Mouse (Mus musculus) central nervous system, embryonic 11.5 days (tissue): ENCODE measurements around the gene Tnfrsf22. TPM values are rescaled to one million over a fixed set of nuclear protein-coding genes. Genes with fewer than 3 reads are reported as not detected.

Source experiments
- polyA plus RNA-seq: library from polyadenylated mRNA; depleted of rRNA; stranded (reverse); fragments of >200 nt; gene quantifications from 2 replicates; pipeline ENCODE4 v1.2.3, GENCODE M21; 2012; rRNA removed

Tnfrsf22 gene
- polyA plus RNA-seq = 6.9 and 13.3 TPM in 2 replicates

GRCm38 (mm10) chr7:143649034-143649768 is at the start of gene Tnfrsf22:
Gene Tnfrsf22 (minus strand): TSS chr7:143649661.

GRCm38 (mm10) chr7:143685359-143686067 is 36.1 kb upstream of the Tnfrsf22 start, which contains the start of gene Tnfrsf23:
Gene Tnfrsf23 (minus strand): TSS chr7:143685872.

GRCm38 (mm10) chr7:143628540-143628939 is 20.9 kb downstream of the Tnfrsf22 start, which contains the start of gene Tnfrsf26:
Gene Tnfrsf26 (minus strand): TSS chr7:143628722.

GRCm38 (mm10) chr7:143599428-143600230 is 49.8 kb downstream of the Tnfrsf22 start, which contains the start of gene Cars:
Gene Cars (minus strand): TSS chr7:143600090.

Other genes starting within 250 kb of the Tnfrsf22 start
- 709 and 1,420 TPM in 2 replicates for gene Cdkn1c, start 188.6 kb downstream of the Tnfrsf22 start, polyA plus RNA-seq
- 0.35 and 1.0 TPM in 2 replicates for gene Slc22a18, start 175.9 kb downstream of the Tnfrsf22 start, polyA plus RNA-seq
- 3.2 and 4.5 TPM in 2 replicates for gene Phlda2, start 146.5 kb downstream of the Tnfrsf22 start, polyA plus RNA-seq
- 299 and 377 TPM in 2 replicates for gene Nap1l4, start 100.6 kb downstream of the Tnfrsf22 start, polyA plus RNA-seq
- 52.8 and 75.2 TPM in 2 replicates for gene Cars, start 49.6 kb downstream of the Tnfrsf22 start, polyA plus RNA-seq
- gene Tnfrsf26, start 20.9 kb downstream of the Tnfrsf22 start, polyA plus RNA-seq = 0.25 and 0.45 TPM in 2 replicates
- 0.31 and 0.61 TPM in 2 replicates for gene Tnfrsf23, start 36.2 kb upstream of the Tnfrsf22 start, polyA plus RNA-seq
- gene Osbpl5, start 107.3 kb upstream of the Tnfrsf22 start, polyA plus RNA-seq = 14.6 and 27.2 TPM in 2 replicates
- gene Mrgprg, start 117.3 kb upstream of the Tnfrsf22 start, polyA plus RNA-seq = not detected in 2 replicates
- gene Mrgpre, start 134.8 kb upstream of the Tnfrsf22 start, polyA plus RNA-seq = 2.2 and 2.8 TPM in 2 replicates
- 13.7 and 14.9 TPM in 2 replicates for gene Nadsyn1, start 173.2 kb upstream of the Tnfrsf22 start, polyA plus RNA-seq
- gene Dhcr7, start 173.5 kb upstream of the Tnfrsf22 start, polyA plus RNA-seq = 65.9 and 83.1 TPM in 2 replicates
- not detected in 2 replicates for gene Gm498, start 217.2 kb upstream of the Tnfrsf22 start, polyA plus RNA-seq